Mouse (Mus musculus) neural tube, embryonic 12.5 days (tissue): Measurements from ENCODE around the gene Cdk8. TPM values are rescaled to one million over a fixed set of nuclear protein-coding genes. Genes with fewer than 3 reads are reported as not detected.

ENCODE experiments used
- ATAC-seq: fragments of 200-750 bp; cut with Nextera tagmentation; 2 replicates; pipeline ENCODE4 v1.8.0; 2017; ENCODE audit warnings: low read depth, mild to moderate bottlenecking, moderate TSS enrichment, moderate library complexity; ENCODE audit not compliant: low FRiP score
- H3K27ac ChIP-seq: fragments of 300-500 bp; sonication (generic); 2 replicates; pipeline ENCODE4 v1.5.1; 2016
- H3K27me3 ChIP-seq: fragments of 300-500 bp; sonication (generic); replicated peaks from 2 replicates; pipeline ENCODE4 v1.6.1; 2016; ENCODE audit warnings: mild to moderate bottlenecking
- H3K36me3 ChIP-seq: fragments of 300-500 bp; sonication (generic); 2 replicates; pipeline ENCODE4 v1.6.1; 2016; ENCODE audit warnings: mild to moderate bottlenecking
- H3K4me1 ChIP-seq: fragments of 300-500 bp; sonication (generic); 2 replicates; pipeline ENCODE4 v1.6.1; 2016
- H3K4me2 ChIP-seq: fragments of 300-500 bp; sonication (generic); replicated peaks from 2 replicates; pipeline ENCODE4 v1.6.1; 2016; ENCODE audit warnings: mild to moderate bottlenecking
- H3K4me3 ChIP-seq: fragments of 300-500 bp; sonication (generic); 2 replicates; pipeline ENCODE4 v1.5.1; 2016
- H3K9ac ChIP-seq: fragments of 300-500 bp; sonication (generic); 2 replicates; pipeline ENCODE4 v1.6.1; 2016; ENCODE audit warnings: mild to moderate bottlenecking
- H3K9me3 ChIP-seq: fragments of 300-500 bp; sonication (generic); 2 replicates; pipeline ENCODE4 v1.6.1; 2016; ENCODE audit warnings: mild to moderate bottlenecking
- WGBS: fragments of 180-500 bp; shearing (Covaris S2); methylation state at CpG from one replicate; pipeline ENCODE4 v1.1.7; 2016; 5-methylcytosine and 5-hydroxymethylcytosine counted together
- polyA plus RNA-seq: library from polyadenylated mRNA; unstranded; fragments of >200 nt; fragmentation: Nextera tagmentation; extraction: Ambion mirVana; gene quantifications from 2 replicates; pipeline ENCODE4 v1.2.1, GENCODE M21; 2016

The Cdk8 gene
- polyA plus RNA-seq, 1 experiment from 2014 or later: 31.8 TPM

DNA sequence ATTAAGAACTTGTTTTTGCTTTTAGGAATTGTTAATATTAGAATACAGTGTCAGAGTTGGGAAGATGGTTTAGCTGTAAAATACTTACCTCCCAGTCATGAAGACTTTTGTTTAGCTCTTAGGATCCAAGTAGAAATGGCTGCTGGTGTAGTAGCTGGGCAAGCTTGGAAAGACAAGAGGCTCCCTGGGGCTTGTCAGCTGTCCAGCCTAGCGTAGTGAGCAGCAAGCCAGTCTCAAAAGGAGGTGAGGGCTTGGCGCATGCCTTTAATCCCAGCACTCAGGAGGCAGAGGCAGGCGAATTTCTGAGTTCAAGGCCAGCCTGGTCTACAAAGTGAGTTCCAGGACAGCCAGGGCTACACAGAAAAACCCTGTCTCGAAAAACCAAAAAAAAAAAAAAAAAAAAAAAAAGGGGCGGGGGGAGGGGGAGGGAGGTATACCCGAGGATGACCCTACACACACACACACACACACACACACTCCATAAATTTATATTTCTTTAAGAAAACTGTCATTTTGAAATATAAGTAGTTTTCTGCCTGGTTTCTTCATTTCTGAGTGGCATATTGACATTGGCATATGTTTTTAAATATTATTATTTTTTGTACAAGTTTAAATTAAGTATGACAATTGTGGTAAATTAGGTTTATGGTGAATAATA, 35.0 kb downstream of the Cdk8 start:
- peaks cover 8% of the 10 kb centered on the region; the same call in 1 of the 2 replicates for H3K36me3 ChIP-seq
- no peak overlapping the region for H3K4me3 ChIP-seq
- H3K4me1 ChIP-seq: no peaks in the 10 kb centered on the region
- no peak overlapping the region for H3K27ac ChIP-seq
- no peak overlapping the region for H3K4me2 ChIP-seq
- H3K27me3 ChIP-seq: no peaks in the 10 kb centered on the region
- no peak for ATAC-seq
- no peaks in the 10 kb centered on the region for H3K9me3 ChIP-seq
- no peak overlapping the region for H3K9ac ChIP-seq
- 83% methylated on average over 4 of the region's 6 CpGs for WGBS

- no peak for ATAC-seq
- H3K4me3 ChIP-seq: no peak overlapping the region
- no peak overlapping the region for H3K4me2 ChIP-seq
- no peak overlapping the region for H3K9ac ChIP-seq
- no peaks in the 10 kb centered on the region for H3K4me1 ChIP-seq
- H3K36me3 ChIP-seq: peaks cover 4% of the 10 kb centered on the region; the same call in 1 of the 2 replicates
- H3K27me3 ChIP-seq: no peaks in the 10 kb centered on the region
- 90% methylated on average over 7 of the region's 7 CpGs for WGBS
- H3K9me3 ChIP-seq: no peaks in the 10 kb centered on the region
- H3K27ac ChIP-seq: no peak overlapping the region
Observed at GRCm38 (mm10) chr5:146267776-146268175, 36.7 kb downstream of the Cdk8 start.

DNA sequence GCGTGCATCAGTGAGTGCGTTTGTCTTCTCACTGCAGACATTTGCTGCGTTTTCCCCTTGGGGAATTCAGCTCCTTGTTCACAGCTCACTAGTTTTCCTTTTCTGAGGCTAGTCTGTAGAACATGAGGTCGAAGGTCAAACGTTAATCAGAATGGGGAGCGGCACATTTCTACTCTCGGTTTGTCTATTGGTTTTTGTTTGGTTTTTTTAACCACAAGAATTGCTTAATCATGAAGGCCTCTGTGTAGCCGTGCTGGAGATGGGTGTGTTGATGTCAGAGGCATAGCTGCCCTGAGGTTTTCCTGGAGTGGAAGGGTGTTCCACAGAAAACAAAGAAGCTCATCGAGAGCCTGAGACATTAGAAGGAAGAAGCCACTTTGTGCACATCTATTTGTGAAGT, 39.6 kb downstream of the Cdk8 start:
- WGBS: 85% methylated on average over 9 of the region's 9 CpGs
- Histone ChIP-seq H3K9me3 (no peaks in the 10 kb centered on the region), H3K4me3 (no peak overlapping the region), H3K27ac (no peak overlapping the region), H3K9ac (no peak overlapping the region), H3K27me3 (no peaks in the 10 kb centered on the region), H3K4me2 (no peak overlapping the region), H3K4me1 (no peaks in the 10 kb centered on the region), H3K36me3 (peaks cover 11% of the 10 kb centered on the region; the same call in 1 of the 2 replicates)
- no peak for ATAC-seq

GRCm38 (mm10) chr5:146271662-146272061, 40.6 kb downstream of the Cdk8 start:
- Histone ChIP-seq H3K9ac (no peak overlapping the region), H3K27ac (no peak overlapping the region), H3K9me3 (no peaks in the 10 kb centered on the region), H3K27me3 (no peaks in the 10 kb centered on the region), H3K4me2 (no peak overlapping the region), H3K4me3 (no peak overlapping the region), H3K4me1 (no peaks in the 10 kb centered on the region), H3K36me3 (peaks cover 13% of the 10 kb centered on the region; the same call in 1 of the 2 replicates)
- WGBS: 89% methylated on average over 5 of the region's 5 CpGs
- no peak for ATAC-seq

- peaks cover 13% of the 10 kb centered on the region; the same call in 1 of the 2 replicates for H3K36me3 ChIP-seq
- H3K9me3 ChIP-seq: no peaks in the 10 kb centered on the region
- H3K4me3 ChIP-seq: no peak overlapping the region
- no peak overlapping the region for H3K9ac ChIP-seq
- WGBS: 86% methylated on average over 4 of the region's 4 CpGs
- no peak overlapping the region for H3K4me2 ChIP-seq
- no peak overlapping the region for H3K27ac ChIP-seq
- no peaks in the 10 kb centered on the region for H3K27me3 ChIP-seq
- no peak for ATAC-seq
- H3K4me1 ChIP-seq: no peaks in the 10 kb centered on the region
Observed at GRCm38 (mm10) chr5:146273096-146273495, 42.1 kb downstream of the Cdk8 start.

DNA sequence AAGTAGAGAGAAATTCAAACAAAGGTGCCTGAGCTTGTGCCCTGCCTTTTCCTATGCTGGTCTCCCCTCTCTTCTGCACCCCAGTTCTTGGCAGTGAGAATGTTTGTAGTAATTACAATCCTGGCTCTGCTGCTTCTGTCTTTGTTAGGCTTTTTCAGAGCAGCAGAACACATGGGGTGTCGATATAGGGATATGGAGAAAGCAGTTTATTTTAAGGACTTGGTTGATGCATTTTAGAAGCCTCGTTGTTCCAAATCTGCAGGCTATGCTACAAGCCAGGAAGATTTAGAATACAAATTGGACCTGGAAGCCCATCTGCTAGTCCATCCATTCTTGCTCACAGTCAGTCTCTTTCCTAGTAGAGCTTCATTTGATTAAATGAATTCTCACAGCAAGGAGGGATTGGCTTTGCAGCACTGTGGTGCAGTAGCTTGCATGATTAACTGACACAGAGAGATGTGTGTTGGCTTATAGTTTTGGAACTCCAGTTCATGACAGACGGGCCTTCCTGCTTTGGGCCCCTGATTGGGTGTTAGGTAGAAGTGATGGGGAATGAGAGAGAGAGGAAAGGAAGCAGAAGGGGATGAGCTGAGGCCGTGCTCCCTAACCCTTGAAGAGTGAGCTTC, 43.5 kb downstream of the Cdk8 start:
- Histone ChIP-seq H3K36me3 (peaks cover 15% of the 10 kb centered on the region; the same call in 1 of the 2 replicates), H3K4me3 (no peak overlapping the region), H3K27ac (no peak overlapping the region), H3K9ac (no peak overlapping the region), H3K9me3 (no peaks in the 10 kb centered on the region), H3K4me1 (no peaks in the 10 kb centered on the region), H3K4me2 (no peak overlapping the region), H3K27me3 (no peaks in the 10 kb centered on the region)
- no peak for ATAC-seq
- WGBS: 92% methylated on average over 4 of the region's 4 CpGs

GRCm38 (mm10) chr5:146277513-146277912, 46.5 kb downstream of the Cdk8 start:
- no peak overlapping the region for H3K9ac ChIP-seq
- 94% methylated on average over 4 of the region's 4 CpGs for WGBS
- H3K4me2 ChIP-seq: no peak overlapping the region
- H3K36me3 ChIP-seq: peaks cover 19% of the 10 kb centered on the region; the same call in 1 of the 2 replicates
- H3K27me3 ChIP-seq: no peaks in the 10 kb centered on the region
- no peaks in the 10 kb centered on the region for H3K9me3 ChIP-seq
- H3K4me1 ChIP-seq: no peaks in the 10 kb centered on the region
- ATAC-seq: no peak
- no peak overlapping the region for H3K4me3 ChIP-seq
- no peak overlapping the region for H3K27ac ChIP-seq

- Histone ChIP-seq H3K4me3 (no peak overlapping the region), H3K4me1 (no peaks in the 10 kb centered on the region), H3K36me3 (peaks cover 18% of the 10 kb centered on the region), H3K27me3 (no peaks in the 10 kb centered on the region), H3K9ac (no peak overlapping the region), H3K9me3 (no peaks in the 10 kb centered on the region), H3K4me2 (no peak overlapping the region), H3K27ac (no peak overlapping the region)
- no peak for ATAC-seq
Observed at GRCm38 (mm10) chr5:146280012-146280411, 49.0 kb downstream of the Cdk8 start.

DNA sequence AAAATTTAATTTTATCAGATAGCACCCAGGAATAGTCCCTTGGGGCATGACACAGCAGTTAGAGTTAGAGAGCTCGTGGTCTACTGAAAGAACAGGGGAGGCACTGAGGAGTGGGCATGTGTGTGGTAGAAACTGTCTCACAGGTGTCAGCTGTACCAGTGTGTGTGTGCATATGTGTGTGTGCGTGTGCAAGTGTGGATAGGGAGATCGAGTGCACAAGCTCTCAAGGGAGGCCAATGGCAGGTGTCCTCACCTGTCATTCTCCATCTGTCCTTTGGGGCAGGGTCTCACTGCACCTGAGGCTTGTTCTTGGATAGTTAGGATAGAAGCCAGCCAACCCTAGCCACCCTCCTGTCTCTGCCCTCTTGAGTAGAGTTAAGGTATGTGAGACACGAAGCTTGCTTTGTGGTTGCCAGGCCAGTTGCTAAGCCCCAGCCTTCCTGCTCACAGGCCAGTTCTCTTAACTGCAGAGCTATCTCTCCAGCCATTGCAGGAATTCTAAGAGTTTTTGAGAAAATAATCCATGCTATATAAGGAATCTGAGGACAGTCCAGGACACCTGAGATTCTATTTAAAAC, 50.3 kb downstream of the Cdk8 start:
- ATAC-seq: no peak
- Histone ChIP-seq H3K36me3 (peaks cover 18% of the 10 kb centered on the region), H3K9me3 (no peaks in the 10 kb centered on the region), H3K27me3 (no peaks in the 10 kb centered on the region), H3K27ac (no peak overlapping the region), H3K4me3 (no peak overlapping the region), H3K4me2 (no peak overlapping the region), H3K9ac (no peak overlapping the region), H3K4me1 (no peaks in the 10 kb centered on the region)
- WGBS: 90% methylated on average over 4 of the region's 4 CpGs

DNA sequence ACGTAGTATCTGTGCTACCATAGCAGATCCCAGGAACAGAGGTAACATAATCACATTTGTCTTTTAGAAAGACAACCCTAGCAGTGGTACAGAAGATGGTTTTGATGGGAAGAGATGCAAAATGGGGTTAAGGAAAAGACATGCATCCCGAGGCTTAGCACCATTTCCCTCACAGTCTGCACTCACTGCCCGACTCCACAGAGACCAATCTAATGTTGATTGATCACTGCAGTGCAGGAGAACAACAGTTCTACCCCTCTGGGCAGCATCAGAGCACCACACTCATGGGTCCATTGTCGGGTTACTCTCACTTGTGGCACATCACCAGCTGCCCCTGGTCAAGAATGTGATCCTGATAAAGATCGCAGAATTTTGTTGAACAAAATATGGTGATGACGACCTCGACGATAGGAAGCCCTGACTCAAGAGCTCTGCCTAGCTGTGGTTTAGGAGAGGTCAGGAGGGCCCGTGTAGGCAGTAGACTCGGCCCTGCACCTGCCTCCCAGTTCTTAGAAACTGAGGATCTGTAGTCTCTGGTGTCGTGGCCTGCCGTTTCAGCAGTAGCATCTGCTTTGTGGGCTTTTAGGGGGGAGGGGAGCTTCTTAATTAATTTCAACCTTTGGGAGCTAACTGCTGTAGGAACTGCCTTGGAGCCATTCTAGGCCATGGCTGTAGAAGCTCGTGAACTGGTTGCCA, 51.0 kb downstream of the Cdk8 start:
- H3K9me3 ChIP-seq: no peaks in the 10 kb centered on the region
- H3K36me3 ChIP-seq: peaks cover 25% of the 10 kb centered on the region
- no peak for ATAC-seq
- no peak overlapping the region for H3K9ac ChIP-seq
- 71% methylated on average over 13 of the region's 13 CpGs for WGBS
- H3K27ac ChIP-seq: no peak overlapping the region
- H3K4me1 ChIP-seq: no peaks in the 10 kb centered on the region
- H3K4me2 ChIP-seq: no peak overlapping the region
- H3K4me3 ChIP-seq: no peak overlapping the region
- H3K27me3 ChIP-seq: no peaks in the 10 kb centered on the region

- 92% methylated on average over 6 of the region's 6 CpGs for WGBS
- Histone ChIP-seq H3K4me2 (no peak overlapping the region), H3K27me3 (no peaks in the 10 kb centered on the region), H3K27ac (no peak overlapping the region), H3K4me3 (no peak overlapping the region), H3K36me3 (peaks cover 38% of the 10 kb centered on the region), H3K9ac (no peak overlapping the region), H3K4me1 (no peaks in the 10 kb centered on the region), H3K9me3 (no peaks in the 10 kb centered on the region)
- no peak for ATAC-seq
Observed at GRCm38 (mm10) chr5:146283899-146284298, 52.9 kb downstream of the Cdk8 start.

DNA sequence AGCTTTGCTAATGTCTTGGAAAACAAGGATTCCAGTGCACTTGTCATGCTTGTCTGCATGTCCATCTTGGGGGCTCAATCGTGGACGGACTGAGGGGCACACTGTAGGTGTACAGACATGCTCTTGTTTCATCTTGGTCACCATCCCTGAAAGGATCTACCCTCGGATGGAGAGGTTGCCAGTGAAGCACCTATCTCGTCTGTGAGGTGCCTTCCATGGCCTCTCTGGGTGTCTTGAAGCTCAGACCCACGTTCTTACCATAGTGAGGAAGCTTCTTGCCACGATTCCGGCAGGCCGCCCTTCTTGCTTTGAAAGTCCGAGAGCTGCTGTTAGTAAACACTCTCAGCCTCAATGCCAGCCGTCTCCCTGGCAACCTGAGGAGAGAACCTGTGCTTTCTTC, 56.4 kb downstream of the Cdk8 start:
- Histone ChIP-seq H3K27me3 (no peaks in the 10 kb centered on the region), H3K4me1 (no peaks in the 10 kb centered on the region), H3K4me3 (no peak overlapping the region), H3K4me2 (no peak overlapping the region), H3K36me3 (peaks cover 41% of the 10 kb centered on the region), H3K9ac (no peak overlapping the region), H3K27ac (no peak overlapping the region), H3K9me3 (no peaks in the 10 kb centered on the region)
- ATAC-seq: no peak
- WGBS: 87% methylated on average over 10 of the region's 10 CpGs
